Mouse (Mus musculus) megakaryocyte, adult 5-6 weeks (primary cell): ENCODE measurements around the gene Ehd3. TPM values are rescaled to one million over a fixed set of nuclear protein-coding genes. Genes with fewer than 3 reads are reported as not detected.

Experiments
- ATAC-seq: 2 replicates; pipeline ENCODE4 v1.8.0; 2016; ENCODE audit warnings: mild to moderate bottlenecking, inconsistent platforms; ENCODE audit not compliant: poor library complexity, severe bottlenecking
- total RNA-seq, 2 experiments: library from RNA; stranded (forward) in 1 of 2; stranded (reverse) in 1 of 2; fragments of 153-499, 151-499 nt in 1 of 2; fragments of 221-1000, 200-1000 nt in 1 of 2; gene quantifications; 2 replicates each; pipeline versions ENCODE4 v1.2.3 to v1.2.4; 2015 to 2017

Ehd3 gene
- 1.3 TPM in 1 of 2 replicates, not detected in the other for total RNA-seq (2015)
- 0.51 and 0.73 TPM in 2 replicates for total RNA-seq (2017)

- ATAC-seq, result no peak
Observed at GRCm38 (mm10) chr17:73803521-73804184, at the start of gene Ehd3. TSS of gene Ehd3 (plus strand) at chr17:73804134.

GRCm38 (mm10) chr17:73770964-73771363 lies 33.0 kb upstream of the Ehd3 start:
- ATAC-seq, result no peak

- no peak for ATAC-seq
Observed at GRCm38 (mm10) chr17:73786642-73787311, 17.2 kb upstream of the Ehd3 start.

GRCm38 (mm10) chr17:73790284-73791020 lies 13.5 kb upstream of the Ehd3 start:
- ATAC-seq, result no peak

- no peak for ATAC-seq
Observed at GRCm38 (mm10) chr17:73796789-73797188, 7.1 kb upstream of the Ehd3 start.

GRCm38 (mm10) chr17:73797706-73798105 lies 6.2 kb upstream of the Ehd3 start:
- no peak for ATAC-seq

GRCm38 (mm10) chr17:73804592-73805271 lies 798 bp downstream of the Ehd3 start:
- ATAC-seq, result peak; percentile 74

- no peak for ATAC-seq
Observed at GRCm38 (mm10) chr17:73806331-73806730, 2.4 kb downstream of the Ehd3 start.

GRCm38 (mm10) chr17:73807211-73807610 lies 3.3 kb downstream of the Ehd3 start:
- no peak for ATAC-seq

- no peak for ATAC-seq
Observed at GRCm38 (mm10) chr17:73808431-73808830, 4.5 kb downstream of the Ehd3 start.

- no peak for ATAC-seq
Observed at GRCm38 (mm10) chr17:73810801-73811200, 6.9 kb downstream of the Ehd3 start.

GRCm38 (mm10) chr17:73811566-73811965 lies 7.6 kb downstream of the Ehd3 start:
- no peak for ATAC-seq

GRCm38 (mm10) chr17:73813031-73813660 lies 9.2 kb downstream of the Ehd3 start:
- no peak for ATAC-seq

GRCm38 (mm10) chr17:73814500-73815190 lies 10.7 kb downstream of the Ehd3 start:
- peak; percentile 45; the same call in 1 of the 2 replicates for ATAC-seq

- no peak for ATAC-seq
Observed at GRCm38 (mm10) chr17:73817697-73818380, 13.9 kb downstream of the Ehd3 start.

- ATAC-seq, result no peak
Observed at GRCm38 (mm10) chr17:73818936-73819335, 15.0 kb downstream of the Ehd3 start.

GRCm38 (mm10) chr17:73820726-73821125 lies 16.8 kb downstream of the Ehd3 start:
- no peak for ATAC-seq

GRCm38 (mm10) chr17:73822255-73822654 lies 18.3 kb downstream of the Ehd3 start:
- ATAC-seq, result peak; percentile 56; the same call in 1 of the 2 replicates
